Mouse (Mus musculus) G1E (cell line): ENCODE data around the gene Pom121l2. TPM values are rescaled to one million over a fixed set of nuclear protein-coding genes. Genes with fewer than 3 reads are reported as not detected.
A peak's percentile ranks its signal among the peaks of the same experiment; 100 is the strongest.

Source experiments
- ATAC-seq: 2 replicates; pipeline ENCODE4 v1.8.0; 2016; ENCODE audit warnings: mild to moderate bottlenecking; ENCODE audit not compliant: insufficient number of reproducible peaks, poor library complexity, low FRiP score, severe bottlenecking; ENCODE audit errors: extremely low read depth
- DNase-seq: peaks from one replicate; pipeline ENCODE4 v3.0.0; 2012; ENCODE audit warnings: low spot score
- H3K27me3 ChIP-seq: 2 replicates; pipeline ENCODE4 v1.6.1; 2012; ENCODE audit warnings: mild to moderate bottlenecking, low read length, inconsistent platforms; ENCODE audit not compliant: insufficient read depth
- H3K36me3 ChIP-seq: replicated peaks from 2 replicates; pipeline ENCODE3; 2012; ENCODE audit warnings: mild to moderate bottlenecking, inconsistent platforms
- H3K4me1 ChIP-seq: 2 replicates; pipeline ENCODE4 v1.6.1; 2012; ENCODE audit warnings: low read depth, low read length, inconsistent platforms, mixed read lengths; ENCODE audit not compliant: insufficient read depth
- H3K4me3 ChIP-seq: 2 replicates; pipeline ENCODE4 v1.5.1; 2012; ENCODE audit warnings: low read depth, mild to moderate bottlenecking, inconsistent platforms, low read length, moderate library complexity, mixed read lengths
- H3K9me3 ChIP-seq: replicated peaks from 2 replicates; pipeline ENCODE4 v1.6.1; 2012; ENCODE audit warnings: inconsistent platforms
- CTCF ChIP-seq: IDR thresholded peaks from 2 replicates; pipeline ENCODE4 v1.5.1; 2012; ENCODE audit warnings: low read depth, low read length, inconsistent platforms, mixed read lengths
- GATA1 ChIP-seq: IDR thresholded peaks from 2 replicates; pipeline ENCODE4 v1.6.1; 2012; ENCODE audit warnings: borderline replicate concordance, low read length, inconsistent platforms, mixed read lengths
- GATA2 ChIP-seq: IDR thresholded peaks from 2 replicates; pipeline ENCODE4 v1.6.1; 2012; ENCODE audit warnings: low read depth, low read length, inconsistent platforms, borderline replicate concordance
- POLR2AphosphoS5 ChIP-seq: IDR thresholded peaks from 2 replicates; pipeline ENCODE4 v1.6.1; 2012; ENCODE audit warnings: low read depth, low read length, inconsistent platforms; ENCODE audit not compliant: insufficient replicate concordance
- TAL1 ChIP-seq: conservative IDR thresholded peaks from 2 replicates; pipeline ENCODE4 v1.6.1; 2012; ENCODE audit warnings: low read depth, low read length, inconsistent platforms, mixed read lengths
- polyA plus RNA-seq: library from polyadenylated mRNA; stranded (reverse); fragments of >175 nt; gene quantifications from 2 replicates; pipeline ENCODE4 v1.2.3, GENCODE M21; 2012
- total RNA-seq, 2 experiments: library from RNA; stranded (forward) in 1 of 2; stranded (reverse) in 1 of 2; fragments of 200-1000 nt in 1 of 2; fragments of >200 nt in 1 of 2; fragmentation: Nextera tagmentation in 1 of 2; gene quantifications; 2 replicates each; pipeline ENCODE4 v1.2.3; 2014 to 2017

The Pom121l2 gene
- total and polyA plus RNA-seq, 3 experiments = not detected

- ATAC-seq = no peak
- Histone ChIP-seq H3K4me1 (peaks cover 23% of the 10 kb centered on the region), H3K36me3 (no peaks in the 10 kb centered on the region), H3K27me3 (peaks cover 5% of the 10 kb centered on the region; the same call in 1 of the 2 replicates), H3K9me3 (no peaks in the 10 kb centered on the region), H3K4me3 (peak overlapping the region; percentile 71)
- no peak for DNase-seq
- TF ChIP-seq GATA1 (no peak), TAL1 (no peak), GATA2 (no peak), POLR2AphosphoS5 (no peak), CTCF (no peak)
Measured at GRCm38 (mm10) chr13:22021581-22021980, 40.6 kb downstream of the Pom121l2 start.

- Histone ChIP-seq H3K9me3 (no peaks in the 10 kb centered on the region), H3K4me1 (peaks cover 25% of the 10 kb centered on the region), H3K4me3 (peak overlapping the region; percentile 71), H3K36me3 (no peaks in the 10 kb centered on the region), H3K27me3 (peaks cover 5% of the 10 kb centered on the region; the same call in 1 of the 2 replicates)
- DNase-seq (no peak), ATAC-seq (peak; percentile 46; the same call in 1 of the 2 replicates)
- TF ChIP-seq GATA1 = no peak
- no peak for TF ChIP-seq GATA2
- no peak for TF ChIP-seq POLR2AphosphoS5
- no peak for TF ChIP-seq TAL1
- no peak for TF ChIP-seq CTCF
Measured at GRCm38 (mm10) chr13:22022241-22022640, 41.2 kb downstream of the Pom121l2 start.

DNA sequence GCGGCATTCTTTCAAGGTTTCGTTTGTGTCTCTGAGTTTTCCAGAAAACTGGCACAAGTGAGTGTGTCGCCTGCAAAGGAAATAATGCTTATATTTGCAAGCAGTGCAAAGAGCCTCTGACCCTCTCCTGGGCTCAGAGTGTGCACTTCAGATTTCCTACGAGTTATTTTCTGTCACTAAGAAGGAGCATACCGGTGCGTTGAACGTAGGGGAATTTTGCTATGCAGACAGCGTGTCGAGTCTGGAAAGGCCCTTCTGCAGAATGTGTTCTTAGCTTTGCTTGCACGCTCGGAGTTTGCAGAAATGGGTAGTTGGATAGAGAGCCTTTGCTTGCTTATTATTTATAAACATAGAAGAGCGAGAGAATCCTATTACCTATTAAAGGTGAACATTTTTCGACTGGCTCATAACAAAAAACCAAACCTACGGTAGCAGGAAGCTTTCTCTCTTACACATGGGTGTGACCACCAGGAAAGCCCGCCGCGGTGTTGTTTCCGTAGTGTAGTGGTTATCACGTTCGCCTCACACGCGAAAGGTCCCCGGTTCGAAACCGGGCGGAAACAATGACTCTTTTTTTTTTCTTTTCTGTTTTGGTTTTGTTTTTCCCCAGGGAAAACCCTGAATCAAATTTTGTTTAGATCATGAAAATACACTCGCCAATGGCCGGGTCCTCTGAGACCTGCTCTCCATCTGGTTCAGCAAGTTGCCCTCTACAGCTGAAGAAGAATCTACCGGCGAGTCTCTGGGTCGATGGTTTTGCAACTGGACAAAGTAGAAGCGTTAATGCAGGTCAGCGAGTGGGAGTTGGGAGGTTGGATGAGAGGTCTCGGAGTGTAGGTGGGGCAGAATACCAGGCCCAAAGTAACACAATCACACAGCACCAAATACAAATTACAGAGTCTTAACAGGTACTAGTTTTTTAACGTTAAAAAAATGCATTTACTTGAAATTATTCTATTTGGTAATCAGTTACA, 45.4 kb downstream of the Pom121l2 start:
- H3K36me3 ChIP-seq = no peaks in the 10 kb centered on the region
- no peaks in the 10 kb centered on the region for H3K9me3 ChIP-seq
- peaks cover 31% of the 10 kb centered on the region for H3K4me1 ChIP-seq
- H3K27me3 ChIP-seq = 0 out of 2 replicates have a peak, but pooled peaks cover 3% of the 10 kb centered on the region
- ATAC-seq (no peak), DNase-seq (no peak)
- peak overlapping the region; percentile 70 for H3K4me3 ChIP-seq
- TF ChIP-seq TAL1 (no peak), GATA2 (no peak), POLR2AphosphoS5 (no peak), CTCF (no peak), GATA1 (no peak)

- H3K27me3 ChIP-seq = 0 out of 2 replicates have a peak, but pooled peaks cover 3% of the 10 kb centered on the region
- ATAC-seq (peak; percentile 69), DNase-seq (peak; percentile 35)
- H3K9me3 ChIP-seq = no peaks in the 10 kb centered on the region
- H3K36me3 ChIP-seq = no peaks in the 10 kb centered on the region
- H3K4me1 ChIP-seq = peaks cover 39% of the 10 kb centered on the region
- peak overlapping the region; percentile 71 for H3K4me3 ChIP-seq
- TF ChIP-seq POLR2AphosphoS5 (no peak), GATA1 (no peak), CTCF (peak; percentile 74)
Measured at GRCm38 (mm10) chr13:22028673-22029460, 47.9 kb downstream of the Pom121l2 start.

DNA sequence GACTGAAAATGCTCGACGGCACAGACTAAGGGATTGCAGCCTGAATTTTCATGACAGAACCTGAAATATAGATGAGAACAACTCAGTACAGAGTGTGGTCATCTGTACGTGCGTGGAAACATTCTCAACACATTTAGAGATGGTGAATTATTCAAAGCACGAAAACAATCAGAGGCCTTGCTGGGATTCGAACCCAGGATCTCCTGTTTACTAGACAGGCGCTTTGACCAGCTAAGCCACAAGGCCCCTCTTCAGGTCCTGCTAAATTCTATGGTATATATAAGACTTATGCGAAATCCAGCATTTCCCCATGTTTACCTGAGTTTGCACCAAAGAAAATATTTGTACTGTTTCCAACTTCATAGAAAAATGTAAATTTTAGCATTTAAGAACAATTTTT, 48.9 kb downstream of the Pom121l2 start:
- ATAC-seq (no peak), DNase-seq (no peak)
- H3K4me3 ChIP-seq = no peak overlapping the region; the same call in 1 of the 2 replicates
- 0 out of 2 replicates have a peak, but pooled peaks cover 3% of the 10 kb centered on the region for H3K27me3 ChIP-seq
- no peaks in the 10 kb centered on the region for H3K36me3 ChIP-seq
- peaks cover 44% of the 10 kb centered on the region for H3K4me1 ChIP-seq
- TF ChIP-seq TAL1 (no peak), GATA2 (no peak), POLR2AphosphoS5 (no peak), CTCF (no peak), GATA1 (no peak)
- H3K9me3 ChIP-seq = no peaks in the 10 kb centered on the region

- TF ChIP-seq GATA1 (no peak), POLR2AphosphoS5 (no peak), GATA2 (no peak), TAL1 (no peak), CTCF (no peak)
- no peaks in the 10 kb centered on the region for H3K9me3 ChIP-seq
- ATAC-seq = no peak
- no peak for DNase-seq
- no peak overlapping the region for H3K4me3 ChIP-seq
- peaks cover 45% of the 10 kb centered on the region for H3K4me1 ChIP-seq
- no peaks in the 10 kb centered on the region for H3K36me3 ChIP-seq
- H3K27me3 ChIP-seq = 0 out of 2 replicates have a peak, but pooled peaks cover 3% of the 10 kb centered on the region
Measured at GRCm38 (mm10) chr13:22030493-22030892, 49.5 kb downstream of the Pom121l2 start.
